7 mouse cellular contexts compared by ENCODE assay signal in the genomic region with DNA sequence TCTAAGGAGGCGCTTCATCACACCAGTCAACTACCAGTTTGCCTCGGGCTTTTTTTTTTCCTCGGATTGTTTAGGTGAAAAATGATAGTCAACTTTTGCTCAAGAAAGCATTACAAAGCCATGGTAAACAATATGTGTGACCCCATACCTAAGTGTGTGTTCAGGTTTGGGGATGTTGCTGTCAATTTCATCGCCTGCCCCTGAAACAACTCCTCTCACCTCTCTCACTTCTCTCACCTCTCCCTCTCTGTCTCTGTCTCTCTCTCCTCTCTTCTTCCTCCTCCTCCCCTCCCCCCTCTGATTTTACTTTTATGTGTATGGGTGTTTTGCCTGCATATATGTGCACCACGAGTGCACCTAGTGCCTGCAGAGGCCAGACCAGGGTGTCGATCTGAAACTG. TPM values are rescaled to one million over a fixed set of nuclear protein-coding genes. Genes with fewer than 3 reads are reported as not detected.
A peak's percentile ranks its signal among the peaks of the same experiment; 100 is the strongest.
DNase-seq lines count a peak whose midpoint lies in the region; ATAC-seq and TF ChIP-seq lines count a peak whose summit lies in the region.

No protein-coding gene starts in this region.

- no peak for DNase-seq in lung, postnatal 14 days
- no peak for DNase-seq in spleen, postnatal 10 days (ENCODE audit: low spot score in 2 of 2)
- no peak for DNase-seq in layer of hippocampus, postnatal 14 days (ENCODE audit: low spot score in 2 of 2)

- H3K36me3 ChIP-seq in lung, embryonic 15.5 days, result peaks cover 2% of the 10 kb centered on the region; the same call in 1 of the 2 replicates
- peaks cover 2% of the 10 kb centered on the region; the same call in 1 of the 2 replicates for H3K36me3 ChIP-seq in embryonic facial prominence, embryonic 13.5 days
- H3K36me3 ChIP-seq in intestine, postnatal 0 days (ENCODE audit: control insufficient read depth, insufficient read depth), result no peaks in the 10 kb centered on the region

- WGBS in lung, embryonic 15.5 days, result 36% methylated on average over 6 of the region's 6 CpGs
- WGBS in embryonic facial prominence, embryonic 13.5 days, result 36% methylated on average over 6 of the region's 6 CpGs
- WGBS in intestine, postnatal 0 days, result 46% methylated on average over 6 of the region's 6 CpGs
- 34% methylated on average over 6 of the region's 6 CpGs for WGBS in olfactory bulb, adult 2 months

- H3K27me3 ChIP-seq in lung, embryonic 15.5 days, result no peaks in the 10 kb centered on the region
- no peaks in the 10 kb centered on the region for H3K27me3 ChIP-seq in embryonic facial prominence, embryonic 13.5 days
- H3K27me3 ChIP-seq in intestine, postnatal 0 days (replicated peaks; ENCODE audit: control insufficient read depth, insufficient read depth, low read length), result no peaks in the 10 kb centered on the region

- H3K9ac ChIP-seq in lung, embryonic 15.5 days, result peak overlapping the region; percentile 92
- H3K9ac ChIP-seq in embryonic facial prominence, embryonic 13.5 days, result peak overlapping the region; percentile 94
- peak overlapping the region; percentile 95 for H3K9ac ChIP-seq in intestine, postnatal 0 days (ENCODE audit: low read depth, low read length)

- H3K9me3 ChIP-seq in lung, embryonic 15.5 days, result no peaks in the 10 kb centered on the region
- no peaks in the 10 kb centered on the region for H3K9me3 ChIP-seq in embryonic facial prominence, embryonic 13.5 days
- H3K9me3 ChIP-seq in intestine, postnatal 0 days (ENCODE audit: control insufficient read depth), result no peaks in the 10 kb centered on the region

- peak overlapping the region; percentile 90 for H3K4me3 ChIP-seq in lung, embryonic 15.5 days
- H3K4me3 ChIP-seq in embryonic facial prominence, embryonic 13.5 days, result peak overlapping the region; percentile 92
- H3K4me3 ChIP-seq in intestine, postnatal 0 days (ENCODE audit: low read depth, low read length), result peak overlapping the region; percentile 67
- peak overlapping the region; percentile 91 for H3K4me3 ChIP-seq in olfactory bulb, adult 2 months (ENCODE audit: insufficient read depth, low read depth, low read length)

- H3K4me2 ChIP-seq in lung, embryonic 15.5 days, result peak overlapping the region; percentile 88
- peak overlapping the region; percentile 80 for H3K4me2 ChIP-seq in embryonic facial prominence, embryonic 13.5 days
- peak overlapping the region; percentile 89 for H3K4me2 ChIP-seq in intestine, postnatal 0 days (replicated peaks; ENCODE audit: low read depth)

- TF ChIP-seq CTCF in intestine, postnatal 0 days (IDR thresholded peaks at IDR 0.05; ENCODE audit: low read depth), result no peak
- no peak for TF ChIP-seq CTCF in olfactory bulb, adult 2 months (IDR thresholded peaks at IDR 0.05; ENCODE audit: insufficient read depth, low read depth, low read length)

- H3K27ac ChIP-seq in lung, embryonic 15.5 days, result 0 out of 2 replicates have a peak overlapping the region, but pooled peaks have one; percentile 86
- peak overlapping the region; percentile 91; the same call in 1 of the 2 replicates for H3K27ac ChIP-seq in embryonic facial prominence, embryonic 13.5 days
- H3K27ac ChIP-seq in intestine, postnatal 0 days (ENCODE audit: low read depth, low read length), result no peak overlapping the region
- no peak overlapping the region for H3K27ac ChIP-seq in olfactory bulb, adult 2 months (ENCODE audit: insufficient read depth, low read depth, low read length)

- TF ChIP-seq POLR2A in olfactory bulb, adult 2 months (IDR thresholded peaks at IDR 0.05; ENCODE audit: insufficient read depth, low read depth, low read length), result no peak

- peaks cover 5% of the 10 kb centered on the region; the same call in 1 of the 2 replicates for H3K4me1 ChIP-seq in lung, embryonic 15.5 days
- peaks cover 5% of the 10 kb centered on the region for H3K4me1 ChIP-seq in embryonic facial prominence, embryonic 13.5 days
- H3K4me1 ChIP-seq in intestine, postnatal 0 days (replicated peaks; ENCODE audit: control insufficient read depth, insufficient read depth, low read length), result no peaks in the 10 kb centered on the region
- H3K4me1 ChIP-seq in olfactory bulb, adult 2 months (ENCODE audit: control insufficient read depth, insufficient read depth, low read length), result peaks cover 6% of the 10 kb centered on the region; the same call in 1 of the 2 replicates

- no peak for ATAC-seq in lung, embryonic 15.5 days (ENCODE audit: borderline replicate concordance, extremely low read depth, low FRiP score, low TSS enrichment)
- ATAC-seq in embryonic facial prominence, embryonic 13.5 days (ENCODE audit: insufficient number of reproducible peaks, insufficient read depth, low FRiP score, low TSS enrichment, low read depth), result no peak
- no peak for ATAC-seq in intestine, postnatal 0 days

RNA-seq across cellular contexts. Expression of gene Ulk2, which starts 0.7 kb away (rescaled TPM):
- 12.0 and 12.2 TPM in 2 replicates for polyA plus RNA-seq in lung, embryonic 15.5 days (2015; fragmentation: Nextera tagmentation; extraction: Ambion mirVana)
- 16.7 and 20.3 TPM in 2 replicates for polyA plus RNA-seq in embryonic facial prominence, embryonic 13.5 days (2015; fragmentation: Nextera tagmentation; extraction: Ambion mirVana)
- polyA plus RNA-seq in intestine, postnatal 0 days (2015; fragmentation: Nextera tagmentation; extraction: Ambion mirVana), result 5.2 and 5.3 TPM in 2 replicates
- polyA plus RNA-seq in olfactory bulb, adult 2 months (2012; ENCODE audit: insufficient read depth, insufficient read length, low replicate concordance, missing spikeins), result not detected in 2 replicates
- 10 to 100 TPM; 88.6 to 92.1 TPM for total RNA-seq in layer of hippocampus, postnatal 14 days (2021)

Comparison
In these comparisons a context has a peak if more than half of its experiments do, and no peak if none do; other contexts are left out.
1. H3K27ac ChIP-seq: peak in lung, embryonic 15.5 days (single experiment) and embryonic facial prominence, embryonic 13.5 days (single experiment); none in intestine, postnatal 0 days (single experiment) and olfactory bulb, adult 2 months (single experiment).
2. Peak in every context shown above with its lines, with median percentiles within 50 percentile points of each other: H3K4me2 ChIP-seq, H3K4me3 ChIP-seq and H3K9ac ChIP-seq.